ENCODE assay signal across 8 mouse cellular contexts in genomic region chr7:24406528-24407344, GRCm38 (mm10). TPM values are rescaled to one million over a fixed set of nuclear protein-coding genes. Genes with fewer than 3 reads are reported as not detected.
DNase-seq lines count a peak whose midpoint lies in the region; ATAC-seq and TF ChIP-seq lines count a peak whose summit lies in the region.

No protein-coding gene starts in this region.

- TF ChIP-seq POLR2A in testis, adult 2 months (IDR thresholded peaks at IDR 0.05; ENCODE audit: control insufficient read depth, low read depth, low read length): no peak

- no peak overlapping the region for H3K9ac ChIP-seq in heart, embryonic 12.5 days
- H3K9ac ChIP-seq in kidney, embryonic 15.5 days: no peak overlapping the region
- H3K9ac ChIP-seq in liver, embryonic 11.5 days (ENCODE audit: low read depth, low read length): no peak overlapping the region

- H3K27ac ChIP-seq in heart, embryonic 12.5 days (ENCODE audit: poor library complexity, severe bottlenecking): no peak overlapping the region
- peak overlapping the region; percentile 45 for H3K27ac ChIP-seq in kidney, embryonic 15.5 days
- no peak overlapping the region; the same call in 1 of the 2 replicates for H3K27ac ChIP-seq in liver, embryonic 11.5 days (ENCODE audit: low read depth, low read length)
- no peak overlapping the region for H3K27ac ChIP-seq in testis, adult 2 months (ENCODE audit: control insufficient read depth, insufficient read depth, low read depth, low read length)

- peak; percentile 36; the same call in 1 of the 2 replicates for TF ChIP-seq CTCF in testis, adult 2 months (IDR thresholded peaks at IDR 0.05; ENCODE audit: control insufficient read depth, insufficient read depth, insufficient replicate concordance, low read depth, low read length)

- H3K9me3 ChIP-seq in heart, embryonic 12.5 days (replicated peaks): peaks cover 6% of the 10 kb centered on the region
- H3K9me3 ChIP-seq in kidney, embryonic 15.5 days (replicated peaks): no peaks in the 10 kb centered on the region
- peaks cover 2% of the 10 kb centered on the region; the same call in 1 of the 2 replicates for H3K9me3 ChIP-seq in liver, embryonic 11.5 days (ENCODE audit: control insufficient read depth, low read length)

- H3K4me2 ChIP-seq in heart, embryonic 12.5 days: no peak overlapping the region
- H3K4me2 ChIP-seq in kidney, embryonic 15.5 days: no peak overlapping the region
- H3K4me2 ChIP-seq in liver, embryonic 11.5 days: no peak overlapping the region

- DNase-seq in CD4-positive helper T cell, adult 2 months (ENCODE audit: low read depth, low spot score): peak; percentile 83
- peak; percentile 58 to 66 for DNase-seq in adrenal gland, adult 18-20 months (ENCODE audit: low spot score in 2 of 2)
- peak; percentile 82 for DNase-seq in embryo, embryonic 11 days
- peak; percentile 55 for DNase-seq in liver, embryonic 11.5 days (ENCODE audit: low spot score)
- peak; percentile 47 to 71 for DNase-seq in natural killer cell, adult 2 months (ENCODE audit: low spot score in 2 of 2)

- peaks cover 55% of the 10 kb centered on the region for H3K36me3 ChIP-seq in heart, embryonic 12.5 days
- H3K36me3 ChIP-seq in kidney, embryonic 15.5 days: peaks cover 62% of the 10 kb centered on the region
- H3K36me3 ChIP-seq in liver, embryonic 11.5 days (ENCODE audit: control insufficient read depth, insufficient read depth, low read length): peaks cover 48% of the 10 kb centered on the region
- peaks cover 4% of the 10 kb centered on the region; the same call in 1 of the 2 replicates for H3K36me3 ChIP-seq in testis, adult 2 months (ENCODE audit: control insufficient read depth, insufficient read depth, low read length)

- H3K27me3 ChIP-seq in heart, embryonic 12.5 days (replicated peaks): no peaks in the 10 kb centered on the region
- H3K27me3 ChIP-seq in kidney, embryonic 15.5 days: no peaks in the 10 kb centered on the region
- H3K27me3 ChIP-seq in liver, embryonic 11.5 days (replicated peaks; ENCODE audit: control insufficient read depth, insufficient read depth, low read length): no peaks in the 10 kb centered on the region
- H3K27me3 ChIP-seq in testis, adult 2 months (ENCODE audit: control insufficient read depth, insufficient read depth, low read length): no peaks in the 10 kb centered on the region

- peak; percentile 33; the same call in 1 of the 2 replicates for ATAC-seq in heart, embryonic 12.5 days (ENCODE audit: insufficient number of reproducible peaks, low FRiP score)
- ATAC-seq in kidney, embryonic 15.5 days (replicated peaks; ENCODE audit: low FRiP score): no peak; the same call in 1 of the 2 replicates
- ATAC-seq in liver, embryonic 11.5 days (replicated peaks; ENCODE audit: low FRiP score): peak; percentile 29

- H3K4me3 ChIP-seq in heart, embryonic 12.5 days: no peak overlapping the region
- H3K4me3 ChIP-seq in kidney, embryonic 15.5 days (replicated peaks): no peak overlapping the region
- H3K4me3 ChIP-seq in liver, embryonic 11.5 days (ENCODE audit: low read depth, low read length): no peak overlapping the region
- no peak overlapping the region for H3K4me3 ChIP-seq in testis, adult 2 months (ENCODE audit: control insufficient read depth, low read depth, low read length)

- 45% methylated on average over 5 of the region's 5 CpGs for WGBS in heart, embryonic 12.5 days
- WGBS in kidney, embryonic 15.5 days: 41% methylated on average over 5 of the region's 5 CpGs
- 48% methylated on average over 5 of the region's 5 CpGs for WGBS in liver, embryonic 11.5 days

- 0 out of 2 replicates have a peak, but pooled peaks cover 7% of the 10 kb centered on the region for H3K4me1 ChIP-seq in heart, embryonic 12.5 days (replicated peaks)
- peaks cover 14% of the 10 kb centered on the region for H3K4me1 ChIP-seq in kidney, embryonic 15.5 days
- H3K4me1 ChIP-seq in liver, embryonic 11.5 days (replicated peaks; ENCODE audit: control insufficient read depth, insufficient read depth, low read length): peaks cover 4% of the 10 kb centered on the region; the same call in 1 of the 2 replicates
- peaks cover under 1% of the 10 kb centered on the region; the same call in 1 of the 2 replicates for H3K4me1 ChIP-seq in testis, adult 2 months (ENCODE audit: control insufficient read depth, insufficient read depth, low read length)

RNA-seq across cellular contexts. Expression of gene Smg9, which starts 7.3 kb away (rescaled TPM):
- 10 to 100 TPM; 17.7 to 20.1 TPM for total RNA-seq in adrenal gland, adult 18-20 months (2021)
- polyA plus RNA-seq in heart, embryonic 12.5 days (2016; fragmentation: Nextera tagmentation; extraction: Ambion mirVana): 21.4 and 21.6 TPM in 2 replicates
- 28.0 and 32.8 TPM in 2 replicates for polyA plus RNA-seq in kidney, embryonic 15.5 days (2015; fragmentation: Nextera tagmentation; extraction: Ambion mirVana)
- 30.2 and 34.8 TPM in 2 replicates for polyA plus RNA-seq in liver, embryonic 11.5 days (2014; fragmentation: Nextera tagmentation; extraction: Ambion mirVana)
- polyA plus RNA-seq in testis, adult 2 months (2012; rRNA removed): 151 and 171 TPM in 2 replicates

RNA-seq across cellular contexts. Expression of gene Kcnn4, which starts 36.7 kb away (rescaled TPM):
- total RNA-seq in adrenal gland, adult 18-20 months (2021): 1 to 10 TPM in 1 of 2 experiments, under 1 TPM in 1; 0.60 to 1.5 TPM
- 6.9 and 7.8 TPM in 2 replicates for polyA plus RNA-seq in heart, embryonic 12.5 days (2016; fragmentation: Nextera tagmentation; extraction: Ambion mirVana)
- polyA plus RNA-seq in kidney, embryonic 15.5 days (2015; fragmentation: Nextera tagmentation; extraction: Ambion mirVana): 4.9 and 5.5 TPM in 2 replicates
- 119 and 123 TPM in 2 replicates for polyA plus RNA-seq in liver, embryonic 11.5 days (2014; fragmentation: Nextera tagmentation; extraction: Ambion mirVana)
- 2.5 and 3.8 TPM in 2 replicates for polyA plus RNA-seq in testis, adult 2 months (2012; rRNA removed)

RNA-seq across cellular contexts. Expression of gene Irgc1, which starts 45.4 kb away (rescaled TPM):
- not detected for total RNA-seq in adrenal gland, adult 18-20 months (2021)
- polyA plus RNA-seq in heart, embryonic 12.5 days (2016; fragmentation: Nextera tagmentation; extraction: Ambion mirVana): not detected in 2 replicates
- not detected in 2 replicates for polyA plus RNA-seq in kidney, embryonic 15.5 days (2015; fragmentation: Nextera tagmentation; extraction: Ambion mirVana)
- polyA plus RNA-seq in liver, embryonic 11.5 days (2014; fragmentation: Nextera tagmentation; extraction: Ambion mirVana): not detected in 2 replicates
- 1,510 and 1,812 TPM in 2 replicates for polyA plus RNA-seq in testis, adult 2 months (2012; rRNA removed)

RNA-seq across cellular contexts. Expression of gene Plaur, which starts 55.5 kb away (rescaled TPM):
- 10 to 100 TPM in 1 of 2 experiments, 1 to 10 TPM in 1; 6.5 to 14.4 TPM for total RNA-seq in adrenal gland, adult 18-20 months (2021)
- polyA plus RNA-seq in heart, embryonic 12.5 days (2016; fragmentation: Nextera tagmentation; extraction: Ambion mirVana): 5.6 and 8.8 TPM in 2 replicates
- polyA plus RNA-seq in kidney, embryonic 15.5 days (2015; fragmentation: Nextera tagmentation; extraction: Ambion mirVana): 14.4 and 15.3 TPM in 2 replicates
- polyA plus RNA-seq in liver, embryonic 11.5 days (2014; fragmentation: Nextera tagmentation; extraction: Ambion mirVana): 5.6 and 5.7 TPM in 2 replicates
- polyA plus RNA-seq in testis, adult 2 months (2012; rRNA removed): 0.38 TPM in 1 of 2 replicates, not detected in the other

RNA-seq across cellular contexts. Expression of gene Lypd5, which starts 57.7 kb away (rescaled TPM):
- not detected for total RNA-seq in adrenal gland, adult 18-20 months (2021)
- not detected in 2 replicates for polyA plus RNA-seq in heart, embryonic 12.5 days (2016; fragmentation: Nextera tagmentation; extraction: Ambion mirVana)
- 0.28 TPM in 1 of 2 replicates, not detected in the other for polyA plus RNA-seq in kidney, embryonic 15.5 days (2015; fragmentation: Nextera tagmentation; extraction: Ambion mirVana)
- polyA plus RNA-seq in liver, embryonic 11.5 days (2014; fragmentation: Nextera tagmentation; extraction: Ambion mirVana): not detected in 2 replicates
- 1.7 and 2.3 TPM in 2 replicates for polyA plus RNA-seq in testis, adult 2 months (2012; rRNA removed)

Comparison
In these comparisons a context has a peak if more than half of its experiments do, and no peak if none do; other contexts are left out.
1. RNA of gene Kcnn4, which starts 36.7 kb away (polyA plus RNA-seq): 119 to 123 TPM in liver, embryonic 11.5 days; 6.9 to 7.8 TPM in heart, embryonic 12.5 days, 4.9 to 5.5 TPM in kidney, embryonic 15.5 days and 2.5 to 3.8 TPM in testis, adult 2 months; every median in the first group is over 10 times any median in the second.
2. RNA of gene Irgc1, which starts 45.4 kb away (polyA plus RNA-seq): 1,510 to 1,812 TPM in testis, adult 2 months; not detected in heart, embryonic 12.5 days, not detected in kidney, embryonic 15.5 days and not detected in liver, embryonic 11.5 days; every median in the first group is over 1,000 times any median in the second.
3. Peak in every context shown above with its lines, with median percentiles within 50 percentile points of each other: DNase-seq.